Mouse (Mus musculus): ENCODE results near the gene Atp5f1.

Atp5f1 gene

DNA sequence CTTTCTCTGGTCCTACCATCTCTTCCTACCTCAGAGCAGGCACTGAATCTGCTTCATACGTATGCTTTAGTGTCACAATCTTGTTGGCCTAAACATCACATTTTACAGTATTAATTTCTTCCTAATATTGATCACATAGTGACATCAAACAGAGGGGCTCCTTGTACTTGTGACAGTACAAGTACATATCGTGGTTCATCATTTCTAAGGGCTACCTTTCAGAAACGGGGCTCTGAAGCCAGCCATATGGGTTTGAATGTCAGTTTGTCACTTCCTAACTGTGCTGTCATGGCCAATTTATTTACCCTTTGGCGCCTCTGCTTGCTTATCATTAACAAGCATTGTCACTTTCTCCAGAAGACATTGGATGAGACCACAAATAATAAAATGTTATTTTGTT, 58.4 kb downstream of the Atp5f1 start:
- in situ Hi-C loops (cut with MboI, MseI) = no loop called here

DNA sequence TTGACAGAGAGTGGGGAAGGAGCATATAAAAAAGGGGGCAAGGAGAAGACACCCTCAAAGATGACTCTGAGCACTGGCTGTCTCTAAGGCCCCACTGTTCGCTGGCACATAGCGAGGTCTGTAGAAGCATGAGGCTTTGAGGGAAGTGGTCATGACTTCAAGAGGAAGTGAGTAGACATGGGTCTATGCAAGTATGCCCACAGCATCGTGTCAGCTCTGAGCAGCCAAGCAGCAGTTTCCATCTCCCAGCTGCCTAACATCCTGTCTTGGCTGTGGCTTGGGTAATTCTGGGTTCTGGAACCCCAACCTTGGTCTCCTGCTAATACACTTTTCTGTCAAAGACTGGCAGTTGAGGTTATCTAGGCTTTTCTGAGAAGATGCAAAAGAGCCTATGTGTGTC, 59.2 kb downstream of the Atp5f1 start:
- in situ Hi-C loops (cut with MboI, MseI) = no loop called here

DNA sequence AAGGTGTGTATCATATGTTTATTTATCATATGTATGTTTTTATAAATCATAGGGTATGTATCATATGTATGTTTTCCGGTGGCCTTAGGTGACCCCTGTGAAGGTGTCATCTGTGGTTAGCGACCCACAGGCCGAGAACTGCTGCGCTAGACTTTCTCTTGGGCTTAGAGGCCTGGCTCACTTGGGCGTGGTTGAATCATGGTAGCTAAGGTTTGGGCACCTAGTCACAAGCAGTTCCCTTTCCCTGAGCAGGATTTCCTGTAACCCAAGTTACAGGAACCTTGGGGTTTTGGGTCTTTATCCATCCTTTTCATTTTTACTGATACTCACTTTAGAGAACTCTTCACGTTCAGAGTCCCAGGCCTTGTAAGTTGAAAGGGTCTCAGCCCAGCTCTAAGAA, 59.6 kb downstream of the Atp5f1 start:
- in situ Hi-C loops (cut with MboI, MseI) = no loop called here

DNA sequence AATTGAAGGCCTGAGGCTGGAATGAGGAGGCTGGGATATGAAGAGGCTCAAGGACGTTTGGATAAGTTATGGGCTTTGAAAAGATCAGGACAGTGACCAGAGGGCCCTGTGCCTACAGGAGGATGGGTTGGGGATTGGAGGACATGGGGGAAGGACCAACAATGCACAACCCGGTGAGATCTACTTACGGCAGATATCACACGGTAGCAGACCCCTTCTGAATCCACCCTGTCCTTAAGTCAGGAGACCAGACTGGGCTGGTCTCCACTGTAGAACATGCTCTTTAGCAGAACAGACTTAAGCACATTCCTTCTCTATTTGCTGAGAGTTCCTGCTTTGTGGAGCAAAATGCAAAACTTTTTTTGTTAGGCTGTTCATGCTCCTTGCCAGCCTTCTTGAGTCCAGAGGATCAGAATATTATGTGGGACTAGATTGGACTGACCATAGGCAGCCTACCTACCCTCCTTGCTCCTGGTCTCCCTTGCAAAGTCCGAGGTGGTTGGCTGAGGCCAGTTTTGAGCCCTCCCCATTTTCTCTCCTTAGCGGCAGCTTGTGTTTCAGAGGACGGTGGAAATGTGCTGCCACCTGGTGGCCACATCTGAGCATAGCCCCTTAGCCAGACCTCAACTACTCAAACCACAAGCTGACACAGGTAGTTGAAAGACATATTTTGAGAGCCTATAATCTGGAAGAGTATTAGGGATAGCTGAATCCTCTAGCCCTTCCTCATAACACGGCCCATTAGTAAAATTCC, 60.3 kb downstream of the Atp5f1 start:
- in situ Hi-C loops (cut with MboI, MseI) = loop anchor here (5.0 kb wide), 3 partner anchors 82 to 212 kb away; partner anchors contain the start of gene Ddx20

DNA sequence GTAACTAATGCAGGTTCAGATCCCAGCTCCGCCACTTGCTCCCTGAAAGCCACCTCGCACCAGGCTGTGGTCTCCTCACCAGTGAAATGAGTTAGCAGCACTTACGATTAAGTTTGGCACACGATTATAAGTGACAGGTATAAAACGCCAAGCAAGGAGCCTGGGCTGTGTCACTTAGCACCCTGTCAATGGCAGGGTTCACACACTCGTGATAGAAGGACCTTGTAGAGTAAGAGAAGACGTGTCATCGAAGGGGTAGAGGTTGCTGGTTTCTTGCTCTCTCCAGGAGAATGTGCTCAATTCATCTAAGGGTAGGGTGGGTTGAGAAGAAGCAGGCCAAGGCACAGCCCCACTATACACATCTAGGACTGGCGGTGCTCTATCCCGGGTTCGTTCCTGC, 61.0 kb downstream of the Atp5f1 start:
- in situ Hi-C loops (cut with MboI, MseI) = loop anchor here (5.0 kb wide), 3 partner anchors 82 to 212 kb away; partner anchors contain the start of gene Ddx20

DNA sequence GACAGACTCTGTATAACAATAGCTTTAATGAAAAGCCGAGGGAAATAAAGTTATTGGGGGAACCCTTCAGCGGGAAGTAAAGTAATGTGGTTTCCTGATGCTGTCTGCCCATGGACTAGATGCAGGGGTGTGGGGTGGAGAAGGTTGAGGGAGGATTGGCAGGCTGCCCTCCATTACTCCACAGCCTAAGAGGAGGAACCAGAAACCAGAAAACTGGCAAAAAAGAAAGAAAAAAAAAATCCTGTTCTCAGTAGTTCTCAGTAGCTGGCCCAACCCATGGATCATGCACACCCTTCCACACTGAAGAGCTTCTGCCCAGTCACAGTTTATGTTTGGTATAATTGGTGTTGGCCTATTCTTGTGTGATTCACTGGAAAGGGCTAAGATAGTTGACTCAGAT, 61.6 kb downstream of the Atp5f1 start:
- in situ Hi-C loops (cut with MboI, MseI) = loop anchor here (5.0 kb wide), 3 partner anchors 81 to 211 kb away; partner anchors contain the start of gene Ddx20

DNA sequence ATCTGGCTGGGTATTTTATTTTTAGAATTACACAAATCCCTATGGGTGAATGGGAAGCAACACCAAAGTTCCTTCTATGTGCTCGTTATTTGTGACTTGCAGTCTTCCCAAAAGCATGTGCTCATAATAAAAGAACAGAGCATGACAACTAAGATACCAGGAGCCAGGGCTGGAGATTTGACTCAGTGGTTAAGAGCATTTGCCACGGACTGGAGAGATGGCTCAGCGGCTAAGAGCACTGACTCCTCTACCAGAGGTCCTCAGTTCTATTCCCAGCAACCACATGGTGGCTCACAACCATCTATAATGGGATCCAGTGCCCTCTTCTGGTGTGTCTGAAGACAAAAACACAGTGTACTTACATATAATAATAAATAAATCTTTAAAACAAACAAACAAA, 63.1 kb downstream of the Atp5f1 start:
- in situ Hi-C loops (cut with MboI, MseI) = loop anchor here (5.0 kb wide), 3 partner anchors 80 to 210 kb away; partner anchors contain the start of gene Ddx20

DNA sequence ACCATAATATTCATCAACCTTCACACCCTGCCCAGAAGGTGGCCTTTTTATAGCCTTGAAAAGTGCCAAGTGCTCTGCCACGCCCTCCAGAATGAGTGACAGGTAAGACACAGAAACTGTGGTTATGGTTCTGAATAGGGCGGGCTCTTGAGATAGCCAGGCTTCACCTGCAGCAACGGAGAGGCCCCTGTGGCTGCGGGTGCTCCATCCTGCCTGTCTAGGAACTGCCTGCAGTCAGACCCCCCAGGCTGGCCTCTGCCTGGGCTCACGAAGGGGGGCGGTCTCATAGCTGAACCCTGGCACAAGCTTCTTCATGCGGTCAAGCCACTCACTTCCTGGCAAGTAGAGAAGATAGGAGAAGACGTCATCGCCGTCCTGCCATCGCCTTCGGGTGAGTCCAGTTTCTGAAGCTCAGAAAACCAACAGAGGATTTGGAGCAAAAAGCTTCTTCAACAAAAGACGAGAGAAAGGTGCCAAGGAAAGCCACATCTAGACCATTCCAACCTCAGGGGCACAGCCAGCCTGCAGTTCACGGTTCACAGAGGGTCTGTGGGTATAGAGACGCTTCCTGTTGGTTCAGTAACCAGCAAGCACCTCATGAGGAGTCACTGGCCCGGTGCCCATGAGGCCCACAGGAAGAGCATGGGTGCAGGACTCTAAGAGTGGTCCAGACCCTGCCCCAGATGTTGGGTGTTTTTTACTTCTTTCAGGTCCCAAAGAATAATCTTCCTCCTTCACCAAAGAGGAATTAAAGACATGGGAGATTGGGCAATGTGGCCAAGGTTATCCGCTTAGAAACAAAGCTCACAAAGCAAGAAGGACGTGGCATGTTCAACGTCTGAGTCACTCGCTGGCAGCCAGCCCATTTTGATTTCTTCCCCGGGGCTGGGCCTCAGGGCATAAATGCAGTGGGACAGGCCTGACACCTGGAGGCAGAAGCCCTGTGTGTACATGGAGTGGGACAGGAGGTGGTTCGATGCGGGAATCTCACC, 65.0 kb downstream of the Atp5f1 start:
- in situ Hi-C loops (cut with MboI, MseI) = loop anchor here (5.0 kb wide), 3 partner anchors 78 to 208 kb away; partner anchors contain the start of gene Ddx20

DNA sequence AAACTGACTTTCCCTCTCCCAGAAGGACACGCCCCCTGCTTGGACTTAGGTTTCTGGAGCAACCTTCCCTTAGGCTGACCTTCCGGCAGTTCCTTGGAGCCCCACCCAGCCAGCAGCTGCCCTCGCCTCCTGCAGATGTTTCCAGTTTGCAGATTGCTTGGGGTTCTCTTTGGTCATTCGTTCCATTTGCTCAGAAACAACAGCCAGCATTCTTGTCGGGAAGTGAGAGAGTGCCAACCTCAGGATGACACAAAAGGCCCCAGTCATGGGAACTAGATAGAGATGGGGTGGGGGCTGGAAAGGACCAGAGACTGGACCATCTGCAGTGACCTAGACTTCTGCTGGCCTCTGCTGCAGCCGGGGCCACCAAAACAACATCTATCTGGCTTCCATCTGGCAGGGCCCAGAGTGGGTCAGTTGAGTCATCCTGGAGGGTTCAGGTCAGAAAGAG, 65.9 kb downstream of the Atp5f1 start:
- in situ Hi-C loops (cut with MboI, MseI) = no loop called here
